Mouse (Mus musculus): Measurements from ENCODE around the gene Asnsd1.
"Not testable (repeated sequence)": the region's sequence is repeated elsewhere in the genome, so short reads cannot be mapped to it uniquely, and the experiment has no call there.

Gene Asnsd1

DNA sequence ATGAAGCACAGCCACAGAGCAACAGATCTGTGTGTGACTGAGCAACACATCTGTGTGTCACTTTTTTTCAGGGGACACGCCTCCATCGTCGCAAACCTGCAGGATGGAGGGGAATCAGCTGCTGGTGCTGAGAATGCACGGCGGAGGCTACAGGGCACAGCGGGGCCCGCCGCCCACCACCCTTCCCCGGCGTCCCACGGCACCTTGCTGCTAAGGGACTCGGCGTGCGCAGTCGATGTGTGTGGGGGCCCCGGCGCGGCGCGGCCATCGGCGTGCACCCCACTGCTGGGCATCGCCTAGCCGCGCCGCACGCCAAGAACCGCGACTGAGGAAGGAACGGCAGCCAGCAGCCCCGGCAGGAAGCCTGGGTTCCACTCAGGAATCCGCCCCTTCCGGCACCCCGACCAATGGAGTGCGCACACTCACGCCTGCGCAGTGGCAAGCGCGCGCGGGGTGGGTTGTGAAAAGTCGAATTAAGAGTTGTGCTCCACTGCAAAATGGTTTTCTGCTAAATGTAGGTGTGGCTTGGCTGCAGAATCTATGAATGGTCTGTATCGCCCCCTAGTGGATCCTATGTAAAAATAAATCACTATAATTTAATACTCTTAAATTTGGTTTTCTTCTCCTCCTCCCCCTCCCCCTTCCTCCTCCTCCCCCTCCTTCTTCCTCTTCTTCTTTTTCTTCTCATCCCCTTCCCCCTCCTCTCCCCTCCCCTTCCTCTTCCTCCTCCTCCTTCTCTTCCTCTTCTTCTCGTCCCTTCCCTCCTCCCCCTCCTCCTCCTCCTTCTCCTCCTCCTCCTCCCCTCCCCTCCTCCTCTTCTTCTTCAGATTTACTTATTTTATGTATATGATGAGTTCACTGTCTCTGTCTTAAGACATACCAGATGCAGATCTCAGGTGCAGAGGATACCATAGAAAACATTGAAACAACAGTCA, at the start of gene Asnsd1, which contains the start of the genes Asdurf and Gm28551:
TSS of gene Asnsd1 (minus strand) at position 426 of the 935 bp plus-strand sequence.
TSS of gene Asdurf (minus strand) at position 293 of the 935 bp plus-strand sequence.
TSS of gene Gm28551 (minus strand) at position 341 of the 935 bp plus-strand sequence.
- peak; percentile 98 for DNase-seq (ENCODE audit: low read depth, low spot score)
- no peaks in the 10 kb centered on the region for H3K27me3 ChIP-seq (ENCODE audit: control insufficient read depth, insufficient read depth, low read length, poor library complexity, severe bottlenecking)
- peaks cover 2% of the 10 kb centered on the region; the same call in 1 of the 2 replicates for H3K36me3 ChIP-seq (ENCODE audit: control insufficient read depth, insufficient read depth, low read length, poor library complexity, severe bottlenecking)

DNA sequence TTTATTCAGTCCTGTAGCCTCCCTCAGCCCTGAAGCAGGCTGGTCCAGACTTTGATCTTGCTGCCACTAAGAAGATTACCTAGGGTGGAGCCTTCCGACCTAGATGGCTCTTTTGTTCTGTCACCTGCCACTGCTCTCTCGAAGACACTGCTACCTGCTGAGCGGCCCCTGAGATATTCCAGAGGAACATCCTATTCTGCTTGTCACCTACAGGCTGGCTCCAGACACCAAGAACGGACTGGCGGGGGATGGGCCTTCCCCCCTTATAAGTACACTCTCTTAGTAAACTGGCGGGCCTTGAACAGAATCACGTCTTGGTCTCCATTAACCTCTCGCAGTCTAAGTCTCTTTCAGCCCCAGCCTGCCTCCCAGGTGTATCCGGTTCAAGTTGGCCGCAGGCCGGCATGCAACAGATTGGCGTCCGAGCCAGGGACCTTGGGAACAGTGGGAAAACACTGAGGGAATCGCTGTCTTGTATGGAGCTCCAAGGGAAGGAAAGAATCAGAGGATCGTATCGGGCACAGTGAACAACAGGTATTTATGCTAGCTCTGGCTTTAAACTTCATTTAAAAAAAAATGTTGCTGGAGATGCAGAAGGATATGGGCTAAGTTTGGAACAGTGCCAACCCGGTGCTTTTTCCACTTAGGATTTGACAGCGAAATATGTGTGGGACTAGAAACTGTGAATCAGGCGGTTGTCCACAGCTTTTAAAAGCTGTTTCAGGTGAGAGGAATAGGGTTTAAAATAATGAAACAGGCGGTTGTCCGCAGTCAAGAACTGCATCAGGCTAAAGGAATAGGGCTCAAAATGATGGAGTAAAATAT, 41.6 kb upstream of the Asnsd1 start:
- not testable (repeated sequence) for H3K27me3 ChIP-seq (ENCODE audit: control insufficient read depth, insufficient read depth, low read length, poor library complexity, severe bottlenecking); H3K36me3 ChIP-seq (ENCODE audit: control insufficient read depth, insufficient read depth, low read length, poor library complexity, severe bottlenecking); DNase-seq (ENCODE audit: low read depth, low spot score)

DNA sequence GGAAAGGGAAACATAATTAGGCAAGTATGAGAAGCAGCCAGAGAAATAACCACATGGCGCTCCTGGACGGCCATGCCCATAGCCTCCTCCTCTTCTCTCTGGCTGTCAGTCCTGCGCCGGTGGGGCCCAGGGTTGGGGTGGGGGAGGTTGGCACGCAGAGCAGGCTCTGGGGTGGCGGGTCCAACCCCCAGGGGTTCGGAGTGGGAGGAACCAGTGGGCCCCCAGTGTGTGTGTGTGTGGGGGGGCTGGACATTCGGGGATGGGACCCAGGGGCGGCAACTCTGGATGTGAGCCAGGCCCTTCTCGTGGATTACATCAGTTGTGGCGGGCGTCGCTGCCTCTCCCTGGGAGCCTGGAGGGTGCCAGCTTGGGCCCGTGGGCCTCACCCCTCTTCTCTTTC, 36.2 kb upstream of the Asnsd1 start:
- no peaks in the 10 kb centered on the region for H3K27me3 ChIP-seq (ENCODE audit: control insufficient read depth, insufficient read depth, low read length, poor library complexity, severe bottlenecking)
- no peak for DNase-seq (ENCODE audit: low read depth, low spot score)
- no peaks in the 10 kb centered on the region for H3K36me3 ChIP-seq (ENCODE audit: control insufficient read depth, insufficient read depth, low read length, poor library complexity, severe bottlenecking)

DNA sequence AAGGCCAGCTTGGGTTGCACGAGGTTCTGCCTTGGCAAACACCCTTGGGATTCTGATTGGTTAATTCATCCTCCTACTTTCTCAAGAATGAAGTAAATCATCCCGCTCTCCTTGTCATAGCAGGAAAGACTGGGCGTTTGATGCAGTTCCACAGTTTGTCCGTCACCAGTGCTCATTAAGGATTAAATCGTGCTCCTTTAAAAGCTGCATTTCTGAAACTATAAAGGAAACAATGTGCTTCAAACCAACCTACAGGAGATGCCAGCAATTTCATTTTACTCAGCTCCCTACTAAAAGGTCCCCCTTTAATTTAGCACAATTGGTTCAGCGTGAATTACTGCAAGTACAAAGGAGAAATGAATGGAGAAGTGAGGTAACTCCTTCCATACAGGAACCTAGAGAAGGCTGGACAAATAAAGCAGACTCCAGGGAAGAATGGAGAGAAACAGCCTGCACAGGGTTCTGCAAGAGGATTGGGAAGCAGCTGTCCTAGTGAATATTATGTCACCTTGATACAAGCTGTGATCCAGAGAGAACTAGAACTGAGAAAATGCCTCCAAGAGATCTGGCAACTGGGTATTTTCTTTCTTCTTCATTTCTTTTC, 31.6 kb upstream of the Asnsd1 start:
- Histone ChIP-seq H3K36me3 (ENCODE audit: control insufficient read depth, insufficient read depth, low read length, poor library complexity, severe bottlenecking) (no peaks in the 10 kb centered on the region), H3K27me3 (ENCODE audit: control insufficient read depth, insufficient read depth, low read length, poor library complexity, severe bottlenecking) (no peaks in the 10 kb centered on the region)
- no peak for DNase-seq (ENCODE audit: low read depth, low spot score)

DNA sequence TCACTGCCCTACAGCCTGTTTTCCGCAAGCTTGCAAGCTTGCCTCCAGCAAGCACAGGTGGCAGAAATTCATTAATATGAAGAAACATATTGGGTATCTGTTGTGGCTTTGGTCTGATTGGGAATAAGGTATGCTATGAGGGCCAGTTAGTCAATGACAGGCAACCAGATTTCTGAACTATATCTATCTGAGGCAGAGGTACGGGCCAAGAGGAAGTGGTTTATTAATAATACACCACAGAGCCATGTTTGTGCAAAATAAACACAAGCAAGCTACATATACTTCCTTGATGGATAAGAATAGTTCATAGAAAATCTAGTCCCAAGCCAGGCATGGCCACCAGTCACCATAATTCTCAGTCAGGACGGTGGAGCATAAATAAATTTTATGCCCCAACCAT, 25.2 kb upstream of the Asnsd1 start:
- no peaks in the 10 kb centered on the region for H3K27me3 ChIP-seq (ENCODE audit: control insufficient read depth, insufficient read depth, low read length, poor library complexity, severe bottlenecking)
- no peaks in the 10 kb centered on the region for H3K36me3 ChIP-seq (ENCODE audit: control insufficient read depth, insufficient read depth, low read length, poor library complexity, severe bottlenecking)
- no peak for DNase-seq (ENCODE audit: low read depth, low spot score)

DNA sequence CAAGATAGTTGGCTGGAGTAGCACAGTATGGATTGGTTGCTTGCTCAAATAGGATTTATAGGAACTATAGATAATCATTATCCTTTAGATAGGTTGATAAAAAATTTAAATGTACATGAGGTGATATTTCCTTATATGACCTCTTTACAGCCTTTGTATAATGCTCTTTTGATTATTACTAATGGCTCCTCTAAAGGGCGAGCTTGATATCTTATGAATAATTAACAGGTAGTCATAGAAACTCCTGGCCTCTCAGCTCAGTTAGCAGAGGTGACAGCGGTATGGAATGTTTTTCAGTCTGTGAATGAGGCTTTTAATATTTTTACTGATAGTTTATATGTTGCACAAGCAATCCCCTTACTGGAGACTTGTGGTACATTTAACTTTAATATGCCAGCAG, 23.4 kb upstream of the Asnsd1 start:
- DNase-seq (ENCODE audit: low read depth, low spot score); H3K27me3 ChIP-seq (ENCODE audit: control insufficient read depth, insufficient read depth, low read length, poor library complexity, severe bottlenecking); H3K36me3 ChIP-seq (ENCODE audit: control insufficient read depth, insufficient read depth, low read length, poor library complexity, severe bottlenecking): not testable (repeated sequence)

DNA sequence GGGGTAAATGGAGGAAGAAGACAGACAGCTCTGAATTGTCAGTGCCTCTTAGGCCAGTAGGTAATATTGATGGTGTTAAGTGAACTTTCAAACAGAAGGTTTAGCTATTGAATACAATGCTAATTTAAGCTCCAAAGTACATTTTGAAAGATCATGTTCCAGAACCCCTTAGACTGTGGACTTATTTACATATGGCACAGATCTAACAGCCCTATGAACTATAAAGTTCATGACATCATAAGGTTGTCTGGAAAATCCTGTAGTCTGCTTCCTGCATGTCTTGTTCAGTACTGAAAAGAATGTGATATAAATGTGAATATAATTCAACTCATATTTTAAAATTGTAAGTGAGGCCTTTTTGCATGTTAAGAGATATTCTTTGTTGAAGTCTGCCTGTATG, 6.4 kb upstream of the Asnsd1 start:
- DNase-seq (ENCODE audit: low read depth, low spot score) = no peak
- H3K27me3 ChIP-seq (ENCODE audit: control insufficient read depth, insufficient read depth, low read length, poor library complexity, severe bottlenecking) = no peaks in the 10 kb centered on the region
- H3K36me3 ChIP-seq (ENCODE audit: control insufficient read depth, insufficient read depth, low read length, poor library complexity, severe bottlenecking) = no peaks in the 10 kb centered on the region

DNA sequence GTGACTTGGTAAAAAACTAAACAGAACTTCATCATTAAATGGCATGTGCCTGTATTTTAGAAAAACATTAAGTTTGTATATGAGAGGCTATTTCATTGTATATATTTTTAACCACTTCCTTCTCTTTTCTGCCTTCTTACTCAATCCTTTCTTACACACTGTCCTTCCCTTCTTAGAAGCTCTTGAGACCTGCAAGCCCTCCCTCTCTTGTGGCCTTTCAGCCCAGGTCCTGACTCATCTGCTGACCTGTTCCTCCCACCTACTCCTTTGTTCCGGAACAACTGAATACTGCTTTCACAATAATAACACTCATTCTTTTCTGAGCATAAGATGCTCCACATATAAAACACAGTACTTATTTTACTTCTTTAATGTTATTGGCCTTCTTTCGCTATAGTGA, 11.5 kb downstream of the Asnsd1 start:
- Histone ChIP-seq H3K27me3 (ENCODE audit: control insufficient read depth, insufficient read depth, low read length, poor library complexity, severe bottlenecking) (no peaks in the 10 kb centered on the region), H3K36me3 (ENCODE audit: control insufficient read depth, insufficient read depth, low read length, poor library complexity, severe bottlenecking) (peaks cover 3% of the 10 kb centered on the region; the same call in 1 of the 2 replicates)
- DNase-seq (ENCODE audit: low read depth, low spot score) = no peak

DNA sequence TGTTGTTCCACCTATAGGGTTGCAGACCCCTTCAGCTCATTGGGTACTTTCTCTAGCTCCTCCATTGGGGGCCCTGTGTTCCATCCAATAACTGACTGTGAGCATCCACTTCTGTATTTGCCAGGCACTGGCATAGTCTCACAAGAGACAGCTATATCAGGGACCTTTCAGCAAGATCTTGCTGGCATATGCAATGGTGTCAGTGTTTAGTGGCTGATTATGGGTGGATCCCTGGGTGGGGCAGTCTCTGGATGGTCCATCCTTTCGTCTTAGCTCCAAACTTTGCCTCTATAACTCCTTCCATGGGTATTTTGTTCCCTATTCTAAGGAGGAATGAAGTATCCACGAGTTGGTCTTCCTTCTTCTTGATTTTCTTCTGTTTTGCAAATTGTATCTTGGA, 15.1 kb downstream of the Asnsd1 start:
- DNase-seq (ENCODE audit: low read depth, low spot score); H3K27me3 ChIP-seq (ENCODE audit: control insufficient read depth, insufficient read depth, low read length, poor library complexity, severe bottlenecking); H3K36me3 ChIP-seq (ENCODE audit: control insufficient read depth, insufficient read depth, low read length, poor library complexity, severe bottlenecking): not testable (repeated sequence)

DNA sequence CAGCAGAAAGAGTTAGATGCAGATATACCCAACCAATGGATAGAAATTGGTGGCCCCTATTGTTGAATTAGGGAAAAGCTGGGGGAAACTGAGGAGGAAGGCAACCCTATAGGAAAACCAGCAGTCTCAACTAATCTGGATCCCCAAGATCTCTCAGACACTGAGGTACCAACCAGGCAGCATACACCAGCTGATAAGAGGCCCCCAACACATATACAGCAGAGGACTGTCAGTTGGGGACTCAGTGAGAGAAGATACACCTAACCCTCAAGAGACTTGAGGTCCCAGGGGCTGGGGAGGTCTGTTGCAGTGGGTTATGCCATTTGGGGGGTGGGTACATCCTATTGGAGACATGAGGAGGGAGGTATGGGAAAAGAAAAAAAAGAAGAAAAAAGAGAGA, 17.1 kb downstream of the Asnsd1 start:
- DNase-seq (ENCODE audit: low read depth, low spot score) = no peak
- Histone ChIP-seq H3K27me3 (ENCODE audit: control insufficient read depth, insufficient read depth, low read length, poor library complexity, severe bottlenecking) (no peaks in the 10 kb centered on the region), H3K36me3 (ENCODE audit: control insufficient read depth, insufficient read depth, low read length, poor library complexity, severe bottlenecking) (no peaks in the 10 kb centered on the region)

DNA sequence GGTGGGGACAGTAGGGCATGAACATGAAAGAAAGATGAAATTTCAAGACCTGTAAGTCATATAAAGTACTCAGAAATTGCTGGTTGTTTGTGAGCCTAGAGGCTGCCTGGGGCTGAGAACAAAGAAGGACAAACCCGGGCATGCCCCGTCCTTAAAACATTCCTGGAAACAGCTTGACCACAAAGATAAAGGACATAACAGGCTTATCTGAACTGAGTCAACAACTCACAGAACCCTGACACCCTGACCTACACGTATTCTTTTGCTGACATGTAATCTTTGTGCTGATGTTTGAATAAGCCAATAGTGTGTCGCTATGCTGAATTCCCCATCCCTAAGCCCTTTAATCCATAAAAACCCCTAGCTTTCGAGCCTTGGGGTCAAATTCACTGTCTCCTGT, 19.0 kb downstream of the Asnsd1 start:
- H3K27me3 ChIP-seq (ENCODE audit: control insufficient read depth, insufficient read depth, low read length, poor library complexity, severe bottlenecking); H3K36me3 ChIP-seq (ENCODE audit: control insufficient read depth, insufficient read depth, low read length, poor library complexity, severe bottlenecking); DNase-seq (ENCODE audit: low read depth, low spot score): not testable (repeated sequence)

DNA sequence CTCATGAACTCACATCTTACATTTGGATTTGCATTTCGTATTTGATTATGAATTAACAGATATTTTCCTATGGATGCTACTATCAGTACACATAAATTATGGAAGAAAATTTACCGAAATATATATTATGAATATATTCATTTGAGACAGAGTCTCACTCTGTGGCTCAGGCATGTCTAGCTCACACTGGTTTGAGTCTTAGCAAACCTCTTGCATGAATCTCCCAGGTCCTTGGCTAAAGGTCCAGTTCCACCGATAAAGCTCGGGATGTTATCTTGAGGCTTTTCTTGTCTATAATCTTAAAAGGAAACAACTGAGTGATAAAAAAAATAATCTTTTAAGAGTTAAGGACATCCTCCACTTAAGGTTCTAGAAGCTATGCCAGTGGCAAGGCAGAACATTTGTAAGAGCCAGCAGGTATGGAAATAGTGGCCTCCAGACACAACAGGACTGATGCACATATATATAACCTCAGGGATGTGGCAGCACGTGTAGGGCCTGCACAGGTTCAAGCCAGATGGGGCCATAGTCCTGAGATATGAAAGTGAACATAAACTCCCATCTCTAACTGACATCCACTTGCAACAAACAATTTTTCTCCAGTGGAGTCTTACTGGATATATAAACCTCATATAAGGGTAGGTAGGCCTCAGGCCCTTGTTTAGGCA, 27.6 kb downstream of the Asnsd1 start:
- no peak for DNase-seq (ENCODE audit: low read depth, low spot score)
- peaks cover 8% of the 10 kb centered on the region; the same call in 1 of the 2 replicates for H3K36me3 ChIP-seq (ENCODE audit: control insufficient read depth, insufficient read depth, low read length, poor library complexity, severe bottlenecking)
- no peaks in the 10 kb centered on the region for H3K27me3 ChIP-seq (ENCODE audit: control insufficient read depth, insufficient read depth, low read length, poor library complexity, severe bottlenecking)

DNA sequence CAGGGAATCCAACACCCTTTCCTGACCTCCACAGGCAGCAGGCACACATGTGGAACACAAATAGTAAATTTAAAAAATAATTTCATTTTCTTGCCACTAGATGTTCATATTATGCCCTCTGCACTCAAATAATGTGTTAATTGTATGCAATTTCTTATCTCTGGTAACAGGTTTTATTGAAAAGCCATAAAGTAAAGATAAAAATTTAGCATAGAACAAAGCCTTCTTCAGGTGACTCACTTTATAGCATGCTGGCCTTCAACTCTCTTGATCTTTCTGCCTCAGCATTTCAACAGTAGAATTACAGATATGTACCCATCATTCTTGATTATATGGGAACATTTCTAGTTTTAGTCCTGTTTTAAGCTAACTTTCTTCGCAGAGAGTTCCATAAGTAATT, 28.3 kb downstream of the Asnsd1 start:
- Histone ChIP-seq H3K27me3 (ENCODE audit: control insufficient read depth, insufficient read depth, low read length, poor library complexity, severe bottlenecking) (no peaks in the 10 kb centered on the region), H3K36me3 (ENCODE audit: control insufficient read depth, insufficient read depth, low read length, poor library complexity, severe bottlenecking) (peaks cover 9% of the 10 kb centered on the region; the same call in 1 of the 2 replicates)
- DNase-seq (ENCODE audit: low read depth, low spot score) = no peak

DNA sequence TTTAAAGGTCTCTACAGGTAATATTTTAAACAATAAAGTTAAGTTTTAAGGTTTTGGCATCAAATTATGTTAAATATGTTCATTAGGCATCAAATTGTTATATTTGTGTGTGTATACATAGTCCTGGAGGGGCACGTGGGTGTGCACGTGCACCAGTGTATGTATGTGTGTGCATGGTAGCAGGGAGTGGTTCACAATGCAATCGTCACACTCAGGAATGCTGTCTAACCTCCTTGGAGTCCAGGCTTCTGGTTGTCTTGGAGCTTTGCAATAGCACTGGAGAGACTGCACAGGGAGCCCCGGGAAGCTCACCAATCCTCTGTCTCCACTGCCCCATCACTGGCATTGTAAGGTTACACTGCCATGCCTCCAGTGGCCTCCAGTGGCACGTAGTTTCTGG, 29.3 kb downstream of the Asnsd1 start:
- peaks cover 9% of the 10 kb centered on the region; the same call in 1 of the 2 replicates for H3K36me3 ChIP-seq (ENCODE audit: control insufficient read depth, insufficient read depth, low read length, poor library complexity, severe bottlenecking)
- no peaks in the 10 kb centered on the region for H3K27me3 ChIP-seq (ENCODE audit: control insufficient read depth, insufficient read depth, low read length, poor library complexity, severe bottlenecking)
- DNase-seq (ENCODE audit: low read depth, low spot score) = no peak
